Mouse (Mus musculus) right cerebral cortex, adult 18-20 months (tissue): Measurements from ENCODE around the gene Gm17490.

Source experiments
- DNase-seq: peaks from one replicate; pipeline ENCODE4 v3.0.0; 2022; ENCODE audit warnings: mixed read lengths

Gene Gm17490

GRCm38 (mm10) chr2:11625890-11626289, at the start of gene Gm17490:
Gene Gm17490 (minus strand): TSS chr2:11626264.
- DNase-seq, result no peak

- DNase-seq, result no peak
Measured at GRCm38 (mm10) chr2:11672144-11672543, 46.1 kb upstream of the Gm17490 start.

- no peak for DNase-seq
Measured at GRCm38 (mm10) chr2:11665326-11665725, 39.3 kb upstream of the Gm17490 start.

GRCm38 (mm10) chr2:11664806-11665205, 38.7 kb upstream of the Gm17490 start:
- no peak for DNase-seq

GRCm38 (mm10) chr2:11664367-11664766, 38.3 kb upstream of the Gm17490 start:
- DNase-seq, result peak; percentile 13

GRCm38 (mm10) chr2:11663961-11664360, 37.9 kb upstream of the Gm17490 start:
- DNase-seq, result peak; percentile 87

- no peak for DNase-seq
Measured at GRCm38 (mm10) chr2:11662907-11663230, 36.8 kb upstream of the Gm17490 start.

- no peak for DNase-seq
Measured at GRCm38 (mm10) chr2:11662143-11662906, 36.3 kb upstream of the Gm17490 start.

- DNase-seq, result no peak
Measured at GRCm38 (mm10) chr2:11659263-11659662, 33.2 kb upstream of the Gm17490 start.

- DNase-seq, result no peak
Measured at GRCm38 (mm10) chr2:11657581-11657980, 31.5 kb upstream of the Gm17490 start.

GRCm38 (mm10) chr2:11654990-11655931, 29.2 kb upstream of the Gm17490 start:
- DNase-seq, result peak; percentile 55

GRCm38 (mm10) chr2:11653780-11654179, 27.7 kb upstream of the Gm17490 start:
- DNase-seq, result no peak

- DNase-seq, result no peak
Measured at GRCm38 (mm10) chr2:11653330-11653729, 27.3 kb upstream of the Gm17490 start.

- DNase-seq, result no peak
Measured at GRCm38 (mm10) chr2:11652780-11653179, 26.7 kb upstream of the Gm17490 start.

- DNase-seq, result no peak
Measured at GRCm38 (mm10) chr2:11652196-11652595, 26.1 kb upstream of the Gm17490 start.

- no peak for DNase-seq
Measured at GRCm38 (mm10) chr2:11651476-11651875, 25.4 kb upstream of the Gm17490 start.

- DNase-seq, result no peak
Measured at GRCm38 (mm10) chr2:11645297-11645696, 19.2 kb upstream of the Gm17490 start.

- DNase-seq, result no peak
Measured at GRCm38 (mm10) chr2:11644057-11644456, 18.0 kb upstream of the Gm17490 start.

GRCm38 (mm10) chr2:11642451-11642941, 16.4 kb upstream of the Gm17490 start, which contains the start of gene Il2ra:
Gene Il2ra (plus strand): TSS chr2:11642807.
- no peak for DNase-seq

- DNase-seq, result no peak
Measured at GRCm38 (mm10) chr2:11637115-11637514, 11.1 kb upstream of the Gm17490 start.

- DNase-seq, result no peak
Measured at GRCm38 (mm10) chr2:11636138-11636480, 10.0 kb upstream of the Gm17490 start.

GRCm38 (mm10) chr2:11635471-11636137, 9.5 kb upstream of the Gm17490 start:
- DNase-seq, result no peak

- DNase-seq, result no peak
Measured at GRCm38 (mm10) chr2:11635035-11635434, 9.0 kb upstream of the Gm17490 start.
